Comparison of ENCODE assay signal across 23 mouse cellular contexts in genomic region chr7:12959718-12960117, GRCm38 (mm10). TPM values are rescaled to one million over a fixed set of nuclear protein-coding genes. Genes with fewer than 3 reads are reported as not detected.
"Had no signal": no experiment of that assay in that cellular context is flagged by ENCODE, and none has a peak within 500 bp of the region (broad histone marks: within the 10 kb centered on the region; RNA-seq: fewer than 3 reads in every experiment).

No protein-coding gene starts in this region.

- H3K9me3 ChIP-seq: liver, embryonic 13.5 days; midbrain, embryonic 12.5 days; midbrain, embryonic 15.5 days; neural tube, embryonic 12.5 days; neural tube, embryonic 15.5 days had no signal

- DNase-seq: kidney, adult 9 months; kidney, postnatal 14 days; kidney, postnatal 4 days; layer of hippocampus, adult 9-11 months; liver, embryonic 13.5 days; lung, embryonic 14.5 days; right cerebral cortex, adult 18-20 months; right cerebral cortex, postnatal 14 days; right cerebral cortex, postnatal 4 days; thymus, adult 2 months; thymus, postnatal 14 days; thymus, postnatal 4 days had no signal

- H3K27me3 ChIP-seq: liver, embryonic 13.5 days; midbrain, embryonic 12.5 days; midbrain, embryonic 15.5 days; neural tube, embryonic 12.5 days; neural tube, embryonic 15.5 days had no signal

- H3K9ac ChIP-seq: liver, embryonic 13.5 days; lung, embryonic 14.5 days; midbrain, embryonic 12.5 days; midbrain, embryonic 15.5 days; neural tube, embryonic 12.5 days; neural tube, embryonic 15.5 days had no signal

- H3K4me2 ChIP-seq: liver, embryonic 13.5 days; lung, embryonic 14.5 days; midbrain, embryonic 12.5 days; midbrain, embryonic 15.5 days; neural tube, embryonic 12.5 days; neural tube, embryonic 15.5 days had no signal

- H3K27ac ChIP-seq: left cerebral cortex, adult 2 months; liver, embryonic 13.5 days; macrophage; midbrain, embryonic 12.5 days; midbrain, embryonic 15.5 days; neural tube, embryonic 12.5 days; neural tube, embryonic 15.5 days; stomach, postnatal 0 days had no signal

- H3K36me3 ChIP-seq: liver, embryonic 13.5 days; midbrain, embryonic 12.5 days; midbrain, embryonic 15.5 days; neural tube, embryonic 12.5 days; neural tube, embryonic 15.5 days had no signal

- ATAC-seq: lung, postnatal 0 days; midbrain, embryonic 15.5 days had no signal

- H3K4me1 ChIP-seq: neural tube, embryonic 12.5 days had no signal

- H3K4me3 ChIP-seq: left cerebral cortex, adult 2 months; liver, embryonic 13.5 days; midbrain, embryonic 12.5 days; midbrain, embryonic 15.5 days; neural tube, embryonic 12.5 days; neural tube, embryonic 15.5 days had no signal

RNA-seq across cellular contexts. Expression of gene Rnf225, which starts 32.5 kb away (rescaled TPM):
- polyA plus RNA-seq: macrophage had no signal

RNA-seq across cellular contexts. Expression of gene Slc27a5, which starts 38.3 kb away (rescaled TPM):
- total RNA-seq: megakaryocyte, adult 5-6 weeks had no signal
- polyA plus RNA-seq: limb, embryonic 11.5 days; lung, embryonic 14.5 days; lung, postnatal 0 days; macrophage; midbrain, embryonic 12.5 days; stomach, embryonic 14.5 days had no signal
